20 mouse cellular contexts compared by ENCODE assay signal in the genomic region with DNA sequence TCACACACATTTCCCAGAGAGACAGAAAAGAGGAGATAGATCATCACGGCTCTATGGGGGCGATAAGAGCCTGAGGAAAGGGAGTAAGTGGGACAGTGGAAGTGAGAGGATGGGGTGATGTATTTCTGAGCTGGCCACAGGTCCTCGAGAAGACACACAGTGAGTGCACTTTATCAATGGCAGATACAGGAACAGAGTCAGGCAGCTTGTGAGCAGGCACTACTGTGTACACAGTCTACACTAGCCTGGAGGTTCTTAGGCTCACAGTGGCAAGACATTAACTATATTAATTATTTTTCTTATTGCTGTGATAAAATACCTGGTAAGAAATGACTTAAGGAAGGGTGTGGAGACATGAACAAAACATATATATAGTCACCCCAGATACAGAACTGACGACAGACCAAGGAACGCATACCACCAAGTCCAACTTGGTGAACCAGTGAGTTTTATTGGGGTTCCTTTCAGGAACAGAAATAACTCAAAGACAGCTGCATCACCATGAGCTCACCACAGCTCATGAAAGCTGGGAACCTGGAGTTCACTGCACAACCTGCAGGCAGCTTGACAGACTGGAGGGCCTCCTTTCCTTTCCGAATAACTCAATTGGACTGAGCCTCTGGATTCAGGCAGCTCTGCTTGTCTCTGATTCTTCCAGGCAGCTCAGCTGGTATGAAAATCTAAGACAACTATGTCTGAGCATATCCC. TPM values are rescaled to one million over a fixed set of nuclear protein-coding genes. Genes with fewer than 3 reads are reported as not detected.
A peak's percentile ranks its signal among the peaks of the same experiment; 100 is the strongest.
DNase-seq lines count a peak whose midpoint lies in the region; ATAC-seq and TF ChIP-seq lines count a peak whose summit lies in the region.
"Had no signal": no experiment of that assay in that cellular context is flagged by ENCODE, and none has a peak within 500 bp of the region (broad histone marks: within the 10 kb centered on the region; RNA-seq: fewer than 3 reads in every experiment).

No protein-coding gene starts in this region.

- H3K4me3 ChIP-seq in heart, embryonic 10.5 days, result no peak overlapping the region
- H3K4me3 ChIP-seq in lung, embryonic 14.5 days (ENCODE audit: low read depth, low read length), result no peak overlapping the region
- no peak overlapping the region for H3K4me3 ChIP-seq in lung, adult 2 months (replicated peaks; ENCODE audit: extremely low read depth, low read depth, low read length)
- no peak overlapping the region for H3K4me3 ChIP-seq in thymus, adult 2 months (ENCODE audit: control insufficient read depth, insufficient read depth, low read length)
- no peak overlapping the region for H3K4me3 ChIP-seq in liver, embryonic 11.5 days (ENCODE audit: low read depth, low read length)
- H3K4me3 ChIP-seq: embryonic facial prominence, embryonic 10.5 days; forebrain, embryonic 13.5 days; hindbrain, embryonic 13.5 days had no signal

- no peak for DNase-seq in heart, embryonic 10.5 days (ENCODE audit: low spot score)
- DNase-seq in heart, postnatal 4 days, result no peak
- DNase-seq in lung, embryonic 14.5 days, result no peak
- no peak for DNase-seq in lung, adult 2 months
- peak; percentile 0 for DNase-seq in thymus, adult 2 months
- no peak for DNase-seq in thymus, postnatal 36 days
- no peak for DNase-seq in liver, embryonic 11.5 days (ENCODE audit: low spot score)
- DNase-seq: adrenal gland, adult 8-10 months; adrenal gland, postnatal 36 days; B cell, adult 2 months; cerebellum, adult 2 months; cerebellum, postnatal 10 days; forebrain, postnatal 0 days; gastrocnemius, postnatal 14 days; heart, postnatal 10 days had no signal

- TF ChIP-seq POLR2A in lung, adult 2 months (IDR thresholded peaks at IDR 0.05; ENCODE audit: borderline replicate concordance, extremely low read depth, low read depth, low read length), result no peak
- no peak for TF ChIP-seq POLR2A in thymus, adult 2 months (IDR thresholded peaks at IDR 0.05; ENCODE audit: control insufficient read depth, extremely low read depth, insufficient read depth, low read length, poor library complexity)

- no peaks in the 10 kb centered on the region for H3K27me3 ChIP-seq in heart, embryonic 10.5 days (ENCODE audit: insufficient read depth, poor library complexity, severe bottlenecking)
- H3K27me3 ChIP-seq in lung, embryonic 14.5 days (ENCODE audit: insufficient read depth, low read length), result no peaks in the 10 kb centered on the region
- H3K27me3 ChIP-seq in thymus, adult 2 months (ENCODE audit: control insufficient read depth, insufficient read depth, low read length), result no peaks in the 10 kb centered on the region
- no peaks in the 10 kb centered on the region for H3K27me3 ChIP-seq in liver, embryonic 11.5 days (replicated peaks; ENCODE audit: control insufficient read depth, insufficient read depth, low read length)
- H3K27me3 ChIP-seq: forebrain, embryonic 13.5 days; hindbrain, embryonic 13.5 days had no signal

- H3K9ac ChIP-seq in lung, embryonic 14.5 days, result no peak overlapping the region
- H3K9ac ChIP-seq in liver, embryonic 11.5 days (ENCODE audit: low read depth, low read length), result no peak overlapping the region
- H3K9ac ChIP-seq: forebrain, embryonic 13.5 days; forebrain, postnatal 0 days; hindbrain, embryonic 13.5 days had no signal

- no peak for TF ChIP-seq CTCF in lung, embryonic 14.5 days (IDR thresholded peaks at IDR 0.05; ENCODE audit: low read depth)
- no peak for TF ChIP-seq CTCF in lung, adult 2 months (IDR thresholded peaks at IDR 0.05; ENCODE audit: insufficient read depth, low read length)
- no peak for TF ChIP-seq CTCF in thymus, adult 2 months (IDR thresholded peaks at IDR 0.05; ENCODE audit: borderline replicate concordance, control insufficient read depth, extremely low read depth, insufficient read depth, low read length, poor library complexity)

- peak; percentile 28; the same call in 1 of the 2 replicates for ATAC-seq in lung, embryonic 14.5 days (ENCODE audit: insufficient read depth)
- no peak for ATAC-seq in liver, embryonic 11.5 days (replicated peaks; ENCODE audit: low FRiP score)
- ATAC-seq: CD4-positive, CD25-positive, alpha-beta regulatory T cell, adult 4 months; forebrain, embryonic 13.5 days; forebrain, postnatal 0 days had no signal

- 0 out of 2 replicates have a peak overlapping the region, but pooled peaks have one; percentile 62 for H3K27ac ChIP-seq in heart, embryonic 10.5 days
- no peak overlapping the region for H3K27ac ChIP-seq in lung, embryonic 14.5 days (ENCODE audit: low read depth)
- H3K27ac ChIP-seq in thymus, adult 2 months (ENCODE audit: control insufficient read depth, insufficient read depth, low read length), result no peak overlapping the region
- no peak overlapping the region for H3K27ac ChIP-seq in liver, embryonic 11.5 days (ENCODE audit: low read depth, low read length)
- H3K27ac ChIP-seq: embryonic facial prominence, embryonic 10.5 days; forebrain, embryonic 13.5 days; hindbrain, embryonic 13.5 days had no signal

- H3K4me1 ChIP-seq in heart, embryonic 10.5 days, result peaks cover 30% of the 10 kb centered on the region; the same call in 1 of the 2 replicates
- peaks cover 5% of the 10 kb centered on the region; the same call in 1 of the 2 replicates for H3K4me1 ChIP-seq in lung, embryonic 14.5 days (ENCODE audit: insufficient read depth)
- H3K4me1 ChIP-seq in lung, adult 2 months (ENCODE audit: control insufficient read depth, insufficient read depth, low read length), result peaks cover 2% of the 10 kb centered on the region; the same call in 1 of the 2 replicates
- peaks cover 18% of the 10 kb centered on the region for H3K4me1 ChIP-seq in thymus, adult 2 months (replicated peaks; ENCODE audit: control insufficient read depth, insufficient read depth, low read length)
- no peaks in the 10 kb centered on the region for H3K4me1 ChIP-seq in liver, embryonic 11.5 days (replicated peaks; ENCODE audit: control insufficient read depth, insufficient read depth, low read length)
- H3K4me1 ChIP-seq: forebrain, embryonic 13.5 days; hindbrain, embryonic 13.5 days had no signal

- 73% methylated on average over 6 of the region's 6 CpGs for WGBS in heart, embryonic 10.5 days
- WGBS in lung, embryonic 14.5 days, result 63% methylated on average over 6 of the region's 6 CpGs
- WGBS in lung, adult 2 months, result 69% methylated on average over 6 of the region's 6 CpGs
- 87% methylated on average over 6 of the region's 6 CpGs for WGBS in thymus, adult 2 months
- WGBS in liver, embryonic 11.5 days, result 79% methylated on average over 6 of the region's 6 CpGs

- H3K9me3 ChIP-seq in heart, embryonic 10.5 days, result no peaks in the 10 kb centered on the region
- no peaks in the 10 kb centered on the region for H3K9me3 ChIP-seq in lung, embryonic 14.5 days (ENCODE audit: low read depth, low read length)
- no peaks in the 10 kb centered on the region for H3K9me3 ChIP-seq in liver, embryonic 11.5 days (ENCODE audit: control insufficient read depth, low read length)
- H3K9me3 ChIP-seq: embryonic facial prominence, embryonic 10.5 days; forebrain, embryonic 13.5 days; hindbrain, embryonic 13.5 days had no signal

- no peaks in the 10 kb centered on the region for H3K36me3 ChIP-seq in heart, embryonic 10.5 days
- no peaks in the 10 kb centered on the region for H3K36me3 ChIP-seq in lung, embryonic 14.5 days (ENCODE audit: insufficient read depth)
- H3K36me3 ChIP-seq in thymus, adult 2 months (ENCODE audit: control insufficient read depth, insufficient read depth, low read length), result no peaks in the 10 kb centered on the region
- no peaks in the 10 kb centered on the region for H3K36me3 ChIP-seq in liver, embryonic 11.5 days (ENCODE audit: control insufficient read depth, insufficient read depth, low read length)
- H3K36me3 ChIP-seq: embryonic facial prominence, embryonic 10.5 days; G1E; hindbrain, embryonic 13.5 days had no signal

- no peak overlapping the region for H3K4me2 ChIP-seq in lung, embryonic 14.5 days
- no peak overlapping the region for H3K4me2 ChIP-seq in liver, embryonic 11.5 days
- H3K4me2 ChIP-seq: forebrain, embryonic 13.5 days; hindbrain, embryonic 13.5 days had no signal

RNA-seq across cellular contexts. Expression of a gene that starts 51.5 kb away (rescaled TPM):
- 2.6 and 3.3 TPM in 2 replicates for polyA plus RNA-seq in heart, embryonic 10.5 days (2016; fragmentation: Nextera tagmentation; extraction: Ambion mirVana)
- 1 to 10 TPM; 2.6 to 2.7 TPM for total RNA-seq in heart, postnatal 4 days (2021)
- polyA plus RNA-seq in lung, embryonic 14.5 days (2014; fragmentation: Nextera tagmentation; extraction: Ambion mirVana), result 5.0 and 5.1 TPM in 2 replicates
- 3.0 and 4.0 TPM in 2 replicates for polyA plus RNA-seq in lung, adult 2 months (2012; rRNA removed)
- 43.5 and 49.7 TPM in 2 replicates for polyA plus RNA-seq in thymus, adult 2 months (2012; rRNA removed)
- 1.9 and 2.3 TPM in 2 replicates for polyA plus RNA-seq in liver, embryonic 11.5 days (2014; fragmentation: Nextera tagmentation; extraction: Ambion mirVana)
- polyA plus RNA-seq: G1E had no signal
